Mouse (Mus musculus) left cerebral cortex, adult 2 months (tissue): ENCODE measurements around the gene Miip. TPM values are rescaled to one million over a fixed set of nuclear protein-coding genes. Genes with fewer than 3 reads are reported as not detected.
A peak's percentile ranks its signal among the peaks of the same experiment; 100 is the strongest.

ENCODE experiments used
- DNase-seq, 2 experiments: peaks; one replicate each; pipeline ENCODE4 v3.0.0; 2021 to 2022; ENCODE audit warnings: low spot score in 2 of 2, mixed read lengths in 1 of 2; ENCODE audit errors: extremely low spot score in 1 of 2
- H3K27ac ChIP-seq: fragments of 200-600 bp; 2 replicates; pipeline ENCODE4 v1.8.1; 2022
- H3K4me3 ChIP-seq: fragments of 200-600 bp; 2 replicates; pipeline ENCODE4 v1.8.1; 2022
- CTCF ChIP-seq: fragments of 200-600 bp; IDR thresholded peaks from 2 replicates; pipeline ENCODE4 v1.8.1; 2022; ENCODE audit warnings: antibody characterized with exemption, mild to moderate bottlenecking, moderate library complexity
- intact Hi-C: fragments of 180-260 bp; cut with DNase I; formaldehyde crosslinking; loops from one replicate; pipeline ENCODE4 v1.15.1; 2025
- total RNA-seq, 2 experiments: library from RNA; stranded (reverse); gene quantifications; 2 replicates each; pipeline ENCODE4 v1.2.3; 2021

Miip gene
- total RNA-seq, 2 experiments from 2014 or later: 18.6 to 20.3 TPM

GRCm38 (mm10) chr4:147890341-147890740 is 21.7 kb upstream of the Miip start:
- Histone ChIP-seq H3K27ac (no peak overlapping the region), H3K4me3 (no peak overlapping the region)
- intact Hi-C loops: no loop called here
- no peak for TF ChIP-seq CTCF
- DNase-seq: no peak

- intact Hi-C loops: no loop called here
- TF ChIP-seq CTCF: no peak
- no peak for DNase-seq
Observed at GRCm38 (mm10) chr4:147888237-147888636, 19.6 kb upstream of the Miip start.

GRCm38 (mm10) chr4:147887277-147887676 is 18.7 kb upstream of the Miip start:
- intact Hi-C loops: no loop called here
- Histone ChIP-seq H3K27ac (no peak overlapping the region), H3K4me3 (no peak overlapping the region)
- no peak for DNase-seq
- no peak for TF ChIP-seq CTCF

More at GRCm38 (mm10) chr4:147888237-147888636, 19.6 kb upstream of the Miip start:
- no peak overlapping the region for H3K27ac ChIP-seq
- H3K4me3 ChIP-seq: no peak overlapping the region

GRCm38 (mm10) chr4:147886158-147886557 is 17.5 kb upstream of the Miip start:
- no peak overlapping the region for H3K4me3 ChIP-seq

GRCm38 (mm10) chr4:147884138-147884537 is 15.5 kb upstream of the Miip start:
- no peak for DNase-seq
- TF ChIP-seq CTCF: no peak
- Histone ChIP-seq H3K4me3 (no peak overlapping the region), H3K27ac (no peak overlapping the region)
- intact Hi-C loops: no loop called here

More at GRCm38 (mm10) chr4:147886158-147886557, 17.5 kb upstream of the Miip start:
- DNase-seq: no peak
- no peak overlapping the region for H3K27ac ChIP-seq
- TF ChIP-seq CTCF: no peak
- intact Hi-C loops: no loop called here

- intact Hi-C loops: no loop called here
- no peak for TF ChIP-seq CTCF
- DNase-seq: no peak
- no peak overlapping the region for H3K27ac ChIP-seq
- H3K4me3 ChIP-seq: no peak overlapping the region
Observed at GRCm38 (mm10) chr4:147883041-147883440, 14.4 kb upstream of the Miip start.

- no peak overlapping the region for H3K4me3 ChIP-seq
- no peak overlapping the region for H3K27ac ChIP-seq
- DNase-seq: no peak
- intact Hi-C loops: no loop called here
- TF ChIP-seq CTCF: no peak
Observed at GRCm38 (mm10) chr4:147881792-147882191, 13.2 kb upstream of the Miip start.

GRCm38 (mm10) chr4:147879865-147880264 is 11.2 kb upstream of the Miip start:
- intact Hi-C loops: no loop called here
- DNase-seq: no peak

GRCm38 (mm10) chr4:147879456-147879855 is 10.8 kb upstream of the Miip start:
- no peak for DNase-seq
- no peak for TF ChIP-seq CTCF
- H3K27ac ChIP-seq: no peak overlapping the region
- no peak overlapping the region for H3K4me3 ChIP-seq
- intact Hi-C loops: no loop called here

More at GRCm38 (mm10) chr4:147879865-147880264, 11.2 kb upstream of the Miip start:
- no peak for TF ChIP-seq CTCF
- no peak overlapping the region for H3K27ac ChIP-seq
- H3K4me3 ChIP-seq: no peak overlapping the region

GRCm38 (mm10) chr4:147878537-147878936 is 9.9 kb upstream of the Miip start:
- DNase-seq: no peak
- no peak for TF ChIP-seq CTCF
- Histone ChIP-seq H3K4me3 (no peak overlapping the region), H3K27ac (no peak overlapping the region)
- intact Hi-C loops: no loop called here

GRCm38 (mm10) chr4:147875852-147876575 is 7.4 kb upstream of the Miip start:
- no peak overlapping the region for H3K4me3 ChIP-seq
- DNase-seq: no peak
- no peak overlapping the region for H3K27ac ChIP-seq
- intact Hi-C loops: no loop called here
- TF ChIP-seq CTCF: no peak

- H3K27ac ChIP-seq: peak overlapping the region; percentile 45; the same call in 1 of the 2 replicates
- intact Hi-C loops: no loop called here
Observed at GRCm38 (mm10) chr4:147869238-147869637, 622 bp upstream of the Miip start.

More at GRCm38 (mm10) chr4:147869238-147869637, 622 bp upstream of the Miip start:
- peak overlapping the region; percentile 67 for H3K4me3 ChIP-seq
- peak in 1 of 2 experiments; percentile 11 for DNase-seq
- TF ChIP-seq CTCF: no peak
